In the genomic region with DNA sequence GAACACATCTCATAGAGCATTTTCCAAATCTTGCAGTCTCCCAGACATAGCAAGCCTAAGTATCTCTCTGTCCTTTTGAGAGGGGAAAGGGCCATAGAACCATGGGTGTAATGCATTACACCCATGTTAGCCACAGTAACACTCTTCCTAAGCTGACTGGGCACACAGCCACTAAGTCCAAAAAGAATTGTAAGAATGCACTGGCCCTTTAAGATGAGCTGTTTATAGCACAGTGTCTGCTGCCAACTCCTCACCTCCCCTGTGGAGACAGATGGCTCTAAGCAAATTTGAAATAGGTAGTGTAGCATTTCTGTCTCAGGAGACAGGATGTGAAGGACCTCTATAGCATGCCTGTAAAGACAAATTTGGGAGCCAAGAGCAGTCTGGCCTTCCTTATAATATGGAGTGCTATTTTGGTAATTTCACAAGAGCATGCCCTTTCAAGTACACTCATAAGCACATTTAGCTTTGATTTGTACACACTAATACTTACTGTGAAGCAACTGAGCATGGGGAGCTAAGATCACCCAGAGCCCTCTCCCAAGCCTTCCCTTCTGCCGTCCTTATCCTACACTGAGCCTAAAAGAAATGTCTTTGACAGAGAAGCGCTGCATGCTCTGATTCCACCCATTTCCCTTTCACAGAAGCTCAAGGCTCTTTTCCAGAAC, we compare ENCODE assay signal across 7 mouse cellular contexts.
DNase-seq lines count a peak whose midpoint lies in the region; ATAC-seq and TF ChIP-seq lines count a peak whose summit lies in the region.

No protein-coding gene starts in this region.

- DNase-seq in midbrain, embryonic 14.5 days: peak; percentile 67
- no peak for DNase-seq in midbrain, embryonic 10.5 days (ENCODE audit: low spot score)
- DNase-seq in heart, postnatal 4 days: peak; percentile 52
- peak; percentile 69 for DNase-seq in telencephalon, adult 2 months (ENCODE audit: low read depth, low spot score)
- no peak for DNase-seq in c-Kit-positive CD71-positive TER-119-positive erythroid progenitor cells, embryonic 14.5 days (ENCODE audit: low spot score)
- DNase-seq in B cell, adult 2 months: no peak

- H3K4me2 ChIP-seq in midbrain, embryonic 14.5 days (ENCODE audit: low read length): no peak overlapping the region

- H3K4me3 ChIP-seq in midbrain, embryonic 14.5 days (replicated peaks; ENCODE audit: low read depth, low read length): no peak overlapping the region
- H3K4me3 ChIP-seq in midbrain, embryonic 10.5 days: no peak overlapping the region
- H3K4me3 ChIP-seq in cortical plate, adult 2 months (ENCODE audit: insufficient read depth, low read length): no peak overlapping the region

- H3K9ac ChIP-seq in midbrain, embryonic 14.5 days (replicated peaks; ENCODE audit: low read length): no peak overlapping the region

- H3K27me3 ChIP-seq in midbrain, embryonic 14.5 days (ENCODE audit: control insufficient read depth, insufficient read depth, low read length): no peaks in the 10 kb centered on the region
- H3K27me3 ChIP-seq in midbrain, embryonic 10.5 days (ENCODE audit: low read depth, poor library complexity, severe bottlenecking): peaks cover 9% of the 10 kb centered on the region; the same call in 1 of the 2 replicates

- H3K9me3 ChIP-seq in midbrain, embryonic 14.5 days (ENCODE audit: control insufficient read depth, low read length): no peaks in the 10 kb centered on the region
- no peaks in the 10 kb centered on the region; the same call in 1 of the 2 replicates for H3K9me3 ChIP-seq in midbrain, embryonic 10.5 days (replicated peaks)

- H3K4me1 ChIP-seq in midbrain, embryonic 14.5 days (ENCODE audit: control insufficient read depth, insufficient read depth, low read length): peaks cover 4% of the 10 kb centered on the region; the same call in 1 of the 2 replicates
- H3K4me1 ChIP-seq in midbrain, embryonic 10.5 days: peaks cover 9% of the 10 kb centered on the region
- H3K4me1 ChIP-seq in cortical plate, adult 2 months (ENCODE audit: control insufficient read depth, insufficient read depth, low read length): peaks cover 2% of the 10 kb centered on the region; the same call in 1 of the 2 replicates

- H3K36me3 ChIP-seq in midbrain, embryonic 14.5 days (ENCODE audit: control insufficient read depth, insufficient read depth, low read length): no peaks in the 10 kb centered on the region
- H3K36me3 ChIP-seq in midbrain, embryonic 10.5 days: no peaks in the 10 kb centered on the region

- TF ChIP-seq POLR2A in cortical plate, adult 2 months (IDR thresholded peaks at IDR 0.05; ENCODE audit: extremely low read depth, insufficient read depth, low read length): no peak

- no peak overlapping the region for H3K27ac ChIP-seq in midbrain, embryonic 14.5 days (replicated peaks; ENCODE audit: low read depth, low read length)
- no peak overlapping the region for H3K27ac ChIP-seq in midbrain, embryonic 10.5 days (replicated peaks)
- H3K27ac ChIP-seq in cortical plate, adult 2 months (ENCODE audit: insufficient read depth, low read length): 0 out of 2 replicates have a peak overlapping the region, but pooled peaks have one; percentile 33

- TF ChIP-seq CTCF in cortical plate, adult 2 months (IDR thresholded peaks at IDR 0.05; ENCODE audit: extremely low read depth, insufficient read depth, low read length): no peak

- ATAC-seq in midbrain, embryonic 14.5 days (ENCODE audit: low FRiP score, low TSS enrichment): no peak

- 87% methylated on average over 2 of the region's 2 CpGs for WGBS in midbrain, embryonic 14.5 days
- WGBS in midbrain, embryonic 10.5 days: 87% methylated on average over 2 of the region's 2 CpGs

Comparison
In these comparisons a context has a peak if more than half of its experiments do, and no peak if none do; other contexts are left out.
1. DNase-seq: peak in midbrain, embryonic 14.5 days (single experiment), heart, postnatal 4 days (single experiment) and telencephalon, adult 2 months (single experiment); none in midbrain, embryonic 10.5 days (single experiment), c-Kit-positive CD71-positive TER-119-positive erythroid progenitor cells, embryonic 14.5 days (single experiment) and B cell, adult 2 months (0 of 2).